Mouse (Mus musculus): ENCODE measurements around the gene Matk.

- TF ChIP-seq TAL1 (IDR thresholded peaks at IDR 0.05; ENCODE audit: low read length) (no peak), GATA1 (IDR thresholded peaks at IDR 0.05; ENCODE audit: low read length) (no peak)
Measured at GRCm38 (mm10) chr10:81297845-81298244, 45.1 kb downstream of the Matk start.

All from erythroblast, embryonic 14.5 days (primary cell).